Mouse (Mus musculus) embryonic facial prominence, embryonic 15.5 days (tissue): ENCODE measurements at regions not wholly inside any gene's neighbourhood (a gene's known extent, or its start where the extent isn't known, plus 50 kb on each side); places are given as distances from the start of the nearest gene placed in this dataset.

Experiments used
- ATAC-seq: fragments of 200-750 bp; cut with Nextera tagmentation; 2 replicates; pipeline ENCODE4 v1.8.0; 2017; ENCODE audit warnings: low read depth, moderate TSS enrichment; ENCODE audit not compliant: insufficient number of reproducible peaks, low FRiP score, low TSS enrichment
- H3K27ac ChIP-seq: fragments of 300-500 bp; sonication (generic); replicated peaks from 2 replicates; pipeline ENCODE4 v1.5.1; 2015; ENCODE audit warnings: mild to moderate bottlenecking, inconsistent platforms
- H3K27me3 ChIP-seq: fragments of 300-500 bp; sonication (generic); 2 replicates; pipeline ENCODE4 v1.6.1; 2015; ENCODE audit warnings: inconsistent platforms
- H3K36me3 ChIP-seq: fragments of 300-500 bp; sonication (generic); 2 replicates; pipeline ENCODE4 v1.6.1; 2015; ENCODE audit warnings: mild to moderate bottlenecking, inconsistent platforms
- H3K4me1 ChIP-seq: fragments of 300-500 bp; sonication (generic); 2 replicates; pipeline ENCODE4 v1.6.1; 2015; ENCODE audit warnings: inconsistent platforms
- H3K4me2 ChIP-seq: fragments of 300-500 bp; sonication (generic); replicated peaks from 2 replicates; pipeline ENCODE4 v1.6.1; 2015; ENCODE audit warnings: mild to moderate bottlenecking, inconsistent platforms
- H3K4me3 ChIP-seq: fragments of 300-500 bp; sonication (generic); replicated peaks from 2 replicates; pipeline ENCODE4 v1.5.1; 2015; ENCODE audit warnings: mild to moderate bottlenecking, inconsistent platforms
- H3K9ac ChIP-seq: fragments of 300-500 bp; sonication (generic); 2 replicates; pipeline ENCODE4 v1.6.1; 2015; ENCODE audit warnings: inconsistent platforms
- H3K9me3 ChIP-seq: fragments of 300-500 bp; sonication (generic); replicated peaks from 2 replicates; pipeline ENCODE4 v1.6.1; 2016; ENCODE audit warnings: inconsistent platforms
- WGBS: fragments of 180-500 bp; shearing (Covaris S2); methylation state at CpG from one replicate; pipeline ENCODE4 v1.1.7; 2015; 5-methylcytosine and 5-hydroxymethylcytosine counted together

- Histone ChIP-seq H3K4me1 (no peaks in the 10 kb centered on the region), H3K9me3 (no peaks in the 10 kb centered on the region), H3K27me3 (0 out of 2 replicates have a peak, but pooled peaks cover 3% of the 10 kb centered on the region), H3K4me3 (no peak overlapping the region), H3K36me3 (no peaks in the 10 kb centered on the region), H3K4me2 (no peak overlapping the region), H3K9ac (no peak overlapping the region), H3K27ac (no peak overlapping the region)
- ATAC-seq, result no peak
- 55% methylated on average over 6 of the region's 6 CpGs for WGBS
Measured at GRCm38 (mm10) chr9:22998306-22998705, 224.6 kb upstream of the Bmper start.

GRCm38 (mm10) chr9:22999181-22999580 is 223.7 kb upstream of the Bmper start:
- WGBS, result 68% methylated on average over 4 of the region's 4 CpGs
- 0 out of 2 replicates have a peak, but pooled peaks cover 3% of the 10 kb centered on the region for H3K27me3 ChIP-seq
- H3K4me1 ChIP-seq, result no peaks in the 10 kb centered on the region
- no peak overlapping the region for H3K9ac ChIP-seq
- no peak overlapping the region for H3K4me3 ChIP-seq
- no peak overlapping the region for H3K4me2 ChIP-seq
- no peak for ATAC-seq
- H3K27ac ChIP-seq, result no peak overlapping the region
- H3K36me3 ChIP-seq, result no peaks in the 10 kb centered on the region
- H3K9me3 ChIP-seq, result no peaks in the 10 kb centered on the region

DNA sequence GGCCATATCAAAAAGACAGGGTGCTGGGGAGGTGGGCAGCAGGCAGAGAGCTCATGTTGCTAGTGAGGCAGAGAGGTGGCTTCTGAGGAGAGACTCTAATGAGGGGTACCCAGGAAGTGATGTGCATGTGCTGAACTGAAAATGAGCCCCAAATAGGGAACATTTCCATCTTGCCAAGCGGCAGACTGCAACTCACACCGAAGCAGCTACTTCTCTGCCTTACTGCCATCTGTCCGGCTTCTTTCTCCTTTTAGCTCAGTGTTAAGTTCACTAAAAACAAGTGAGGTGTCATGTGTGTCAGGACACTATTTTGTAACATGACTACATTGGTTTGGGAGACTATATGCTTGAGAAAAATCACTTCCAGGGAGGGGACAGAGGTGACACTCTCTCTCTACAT is 222.7 kb upstream of the Bmper start:
- 86% methylated on average over 3 of the region's 3 CpGs for WGBS
- H3K9me3 ChIP-seq, result no peaks in the 10 kb centered on the region

GRCm38 (mm10) chr9:23003195-23004061 is 219.4 kb upstream of the Bmper start:
- H3K4me3 ChIP-seq, result no peak overlapping the region
- H3K4me2 ChIP-seq, result no peak overlapping the region
- no peak overlapping the region for H3K9ac ChIP-seq
- no peaks in the 10 kb centered on the region for H3K36me3 ChIP-seq
- H3K27me3 ChIP-seq, result peaks cover 19% of the 10 kb centered on the region
- no peak for ATAC-seq
- WGBS, result 79% methylated on average over 14 of the region's 14 CpGs
- H3K4me1 ChIP-seq, result peaks cover 6% of the 10 kb centered on the region
- H3K9me3 ChIP-seq, result no peaks in the 10 kb centered on the region
- H3K27ac ChIP-seq, result no peak overlapping the region

More for the DNA sequence above, 222.7 kb upstream of the Bmper start:
- Histone ChIP-seq H3K27ac (no peak overlapping the region), H3K4me1 (0 out of 2 replicates have a peak, but pooled peaks cover under 1% of the 10 kb centered on the region), H3K4me2 (no peak overlapping the region), H3K9ac (no peak overlapping the region), H3K27me3 (0 out of 2 replicates have a peak, but pooled peaks cover 3% of the 10 kb centered on the region), H3K36me3 (no peaks in the 10 kb centered on the region), H3K4me3 (no peak overlapping the region)
- ATAC-seq, result no peak

GRCm38 (mm10) chr9:23005005-23005404 is 217.9 kb upstream of the Bmper start:
- Histone ChIP-seq H3K27me3 (peaks cover 31% of the 10 kb centered on the region), H3K9ac (no peak overlapping the region), H3K36me3 (no peaks in the 10 kb centered on the region), H3K4me3 (no peak overlapping the region), H3K9me3 (no peaks in the 10 kb centered on the region), H3K27ac (no peak overlapping the region), H3K4me1 (peaks cover 14% of the 10 kb centered on the region), H3K4me2 (no peak overlapping the region)
- WGBS, result 43% methylated on average over 7 of the region's 7 CpGs
- ATAC-seq, result no peak

GRCm38 (mm10) chr9:23009462-23010183 is 213.3 kb upstream of the Bmper start:
- H3K27ac ChIP-seq, result no peak overlapping the region
- no peaks in the 10 kb centered on the region for H3K36me3 ChIP-seq
- H3K4me3 ChIP-seq, result no peak overlapping the region
- H3K9ac ChIP-seq, result no peak overlapping the region
- H3K9me3 ChIP-seq, result no peaks in the 10 kb centered on the region
- peaks cover 31% of the 10 kb centered on the region for H3K4me1 ChIP-seq
- H3K27me3 ChIP-seq, result peaks cover 35% of the 10 kb centered on the region
- 11% methylated on average over 24 of the region's 24 CpGs for WGBS
- peak overlapping the region; percentile 31 for H3K4me2 ChIP-seq
- ATAC-seq, result no peak

DNA sequence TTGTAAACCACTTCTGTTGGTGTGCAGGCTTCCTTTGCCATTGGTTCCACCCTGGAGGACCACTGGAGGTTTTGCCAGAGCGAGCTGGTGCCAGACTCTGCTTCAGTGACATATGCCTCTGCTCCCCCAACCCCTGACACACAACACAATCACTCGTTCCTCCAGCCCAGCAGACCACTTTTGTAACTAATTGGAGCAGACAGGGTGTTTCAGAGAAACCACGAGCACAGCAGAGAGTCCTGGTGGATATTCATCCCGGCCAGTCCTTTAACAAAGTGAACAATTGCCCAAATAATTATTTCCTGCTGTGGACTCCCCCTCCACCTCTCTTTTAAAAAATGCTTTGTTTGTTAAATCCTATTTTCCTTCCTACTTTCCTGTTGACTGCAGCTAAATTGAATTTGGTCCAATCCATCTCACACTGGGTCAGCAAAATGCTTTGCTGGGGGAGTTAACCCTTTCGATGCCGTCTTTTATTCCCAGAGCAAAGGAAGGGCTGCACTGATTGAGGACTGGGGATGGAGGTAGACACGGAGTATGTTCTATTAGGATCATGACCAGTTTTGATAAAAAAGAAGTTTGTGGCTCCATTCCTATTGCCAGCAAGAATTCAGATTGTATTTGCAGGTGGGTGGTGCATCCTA is 211.4 kb upstream of the Bmper start:
- Histone ChIP-seq H3K27me3 (peaks cover 31% of the 10 kb centered on the region), H3K4me2 (no peak overlapping the region), H3K36me3 (no peaks in the 10 kb centered on the region), H3K4me3 (no peak overlapping the region), H3K9me3 (no peaks in the 10 kb centered on the region), H3K9ac (no peak overlapping the region), H3K4me1 (peaks cover 25% of the 10 kb centered on the region), H3K27ac (peak overlapping the region; percentile 30; the same call in 1 of the 2 replicates)
- peak; percentile 39; the same call in 1 of the 2 replicates for ATAC-seq
- 16% methylated on average over 7 of the region's 7 CpGs for WGBS

GRCm38 (mm10) chr9:23012130-23012529 is 210.7 kb upstream of the Bmper start:
- WGBS, result 18% methylated on average over 5 of the region's 5 CpGs
- Histone ChIP-seq H3K9me3 (no peaks in the 10 kb centered on the region), H3K27me3 (peaks cover 26% of the 10 kb centered on the region), H3K36me3 (no peaks in the 10 kb centered on the region), H3K4me1 (peaks cover 25% of the 10 kb centered on the region), H3K9ac (no peak overlapping the region), H3K4me3 (no peak overlapping the region), H3K4me2 (0 out of 2 replicates have a peak overlapping the region, but pooled peaks have one; percentile 15), H3K27ac (no peak overlapping the region)
- ATAC-seq, result peak; percentile 77

DNA sequence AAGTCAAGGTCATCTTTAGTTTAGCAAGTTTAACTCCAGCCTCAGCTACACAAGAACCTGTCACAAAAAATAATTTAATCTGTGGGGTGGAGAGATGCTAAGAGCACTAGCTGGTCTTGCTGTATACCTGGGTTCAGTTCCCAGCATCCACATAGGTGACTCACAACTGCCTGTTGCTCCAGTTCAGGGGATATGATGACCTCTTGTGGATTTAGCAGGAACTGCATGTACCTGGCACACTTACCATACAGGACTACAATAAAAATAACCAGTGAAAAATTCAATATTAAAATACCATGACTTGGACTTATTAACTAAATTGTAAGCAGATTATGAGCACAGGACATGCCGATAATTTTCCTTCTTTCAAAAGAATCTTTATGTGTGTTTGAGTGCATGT is 206.1 kb upstream of the Bmper start:
- WGBS, result 83% methylated on average over 1 of the region's 1 CpGs
- no peak for ATAC-seq
- no peak overlapping the region for H3K9ac ChIP-seq
- no peaks in the 10 kb centered on the region for H3K36me3 ChIP-seq
- H3K4me1 ChIP-seq, result peaks cover 7% of the 10 kb centered on the region
- H3K4me2 ChIP-seq, result no peak overlapping the region
- no peak overlapping the region for H3K4me3 ChIP-seq
- no peaks in the 10 kb centered on the region for H3K27me3 ChIP-seq
- H3K9me3 ChIP-seq, result no peaks in the 10 kb centered on the region
- H3K27ac ChIP-seq, result no peak overlapping the region

GRCm38 (mm10) chr9:23024061-23024460 is 198.8 kb upstream of the Bmper start:
- no peak for ATAC-seq
- WGBS, result 92% methylated on average over 5 of the region's 5 CpGs
- Histone ChIP-seq H3K4me2 (no peak overlapping the region), H3K27me3 (no peaks in the 10 kb centered on the region), H3K9ac (no peak overlapping the region), H3K36me3 (no peaks in the 10 kb centered on the region), H3K4me3 (no peak overlapping the region), H3K4me1 (no peaks in the 10 kb centered on the region), H3K9me3 (no peaks in the 10 kb centered on the region), H3K27ac (no peak overlapping the region)

DNA sequence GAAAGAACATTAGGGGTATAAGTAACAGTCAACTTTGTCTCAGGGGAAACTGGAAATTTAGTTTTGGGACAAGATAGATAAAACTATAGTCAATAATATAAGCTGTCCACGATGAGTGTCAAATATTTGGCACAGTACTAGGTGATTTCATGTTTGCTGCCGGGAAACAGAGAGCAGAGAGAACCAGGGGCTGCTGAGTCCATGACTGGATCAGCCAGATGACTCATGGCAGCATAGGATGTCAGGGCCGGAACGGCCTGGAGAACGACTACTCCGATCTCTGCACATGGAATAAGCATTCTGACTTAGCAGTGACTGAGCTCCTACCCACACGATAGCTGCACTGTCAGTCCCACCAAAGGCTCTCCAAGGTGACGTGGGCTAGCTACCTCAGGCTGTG is 197.6 kb upstream of the Bmper start:
- Histone ChIP-seq H3K9me3 (no peaks in the 10 kb centered on the region), H3K4me1 (no peaks in the 10 kb centered on the region), H3K4me2 (no peak overlapping the region), H3K27ac (no peak overlapping the region), H3K9ac (no peak overlapping the region), H3K4me3 (no peak overlapping the region), H3K27me3 (no peaks in the 10 kb centered on the region), H3K36me3 (no peaks in the 10 kb centered on the region)
- no peak for ATAC-seq
- 89% methylated on average over 8 of the region's 8 CpGs for WGBS
